Mouse (Mus musculus) small intestine, adult 10 weeks (tissue): ENCODE data around the gene Arv1. TPM values are rescaled to one million over a fixed set of nuclear protein-coding genes. Genes with fewer than 3 reads are reported as not detected.

Source experiments
- polyA plus RNA-seq: library from polyadenylated mRNA; stranded (reverse); fragments of 350-450 nt; fragmentation: Illumina TruSeq; extraction: RNeasy Lipid Tissue Mini Kit (QIAGEN cat#74804); gene quantifications from one replicate; pipeline ENCODE4 v1.2.3, GENCODE M21; 2014; ENCODE audit warnings: low replicate concordance

Gene Arv1
- 0.89 TPM for polyA plus RNA-seq

GRCm38 (mm10) chr8:124721862-124722515, at the start of gene Arv1, which contains the start of gene Ttc13:
TSS of gene Arv1 (plus strand) at chr8:124722139.
TSS of gene Ttc13 (minus strand) at chr8:124721983.

DNA sequence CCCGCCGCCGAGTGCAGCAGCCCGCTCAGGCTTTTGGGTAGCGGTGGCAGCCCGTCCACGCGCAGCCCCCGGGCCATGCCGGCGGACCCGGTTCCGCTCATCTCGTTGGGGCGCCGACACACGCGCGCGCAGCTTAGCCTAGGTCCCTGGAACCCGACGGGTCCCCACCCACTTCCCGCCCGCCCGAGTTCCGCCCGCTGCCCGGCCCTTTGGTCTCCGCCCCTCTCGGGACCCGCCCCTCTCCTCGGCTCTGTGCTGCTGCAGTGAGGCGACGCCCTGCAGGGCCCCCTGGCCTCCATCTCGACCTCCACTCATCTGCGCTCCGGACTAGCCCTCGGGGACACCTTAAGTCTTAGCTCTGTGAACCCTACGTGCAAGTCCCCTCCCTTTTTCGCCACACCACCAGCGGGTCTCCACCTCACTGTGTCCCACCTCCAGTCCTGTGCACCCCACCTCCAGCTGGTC, 29.8 kb downstream of the Arv1 start, which contains the start of gene Fam89a:
Gene Fam89a (minus strand): TSS at position 124 of the 465 bp plus-strand sequence.

Other genes with a start within 250 kb of the Arv1 start
- gene Cog2, start 201.4 kb upstream of the Arv1 start, polyA plus RNA-seq: 15.3 TPM
- 0.45 TPM for gene Agt, start 152.4 kb upstream of the Arv1 start, polyA plus RNA-seq
- gene Capn9, start 146.0 kb upstream of the Arv1 start, polyA plus RNA-seq: 0.22 TPM
- gene 2310022B05Rik, start 58.8 kb upstream of the Arv1 start, polyA plus RNA-seq: 6.2 TPM
- 33.3 TPM for gene Ttc13, start 156 bp upstream of the Arv1 start, polyA plus RNA-seq
- gene Fam89a, start 29.7 kb downstream of the Arv1 start, polyA plus RNA-seq: not detected
- gene Trim67, start 71.0 kb downstream of the Arv1 start, polyA plus RNA-seq: not detected
- 24.9 TPM for gene Gnpat, start 140.9 kb downstream of the Arv1 start, polyA plus RNA-seq
- gene 2810004N23Rik, start 141.0 kb downstream of the Arv1 start, polyA plus RNA-seq: 13.8 TPM
- 10.8 TPM for gene Exoc8, start 175.6 kb downstream of the Arv1 start, polyA plus RNA-seq
- gene Sprtn, start 175.7 kb downstream of the Arv1 start, polyA plus RNA-seq: 13.6 TPM
- gene Egln1, start 227.2 kb downstream of the Arv1 start, polyA plus RNA-seq: 22.6 TPM